Mouse (Mus musculus): Measurements from ENCODE around the gene Mbip. TPM values are rescaled to one million over a fixed set of nuclear protein-coding genes. Genes with fewer than 3 reads are reported as not detected.

Mbip gene
- total RNA-seq, 4 experiments from 2014 or later = 22.6 to 26.6 (median 22.9) TPM

GRCm38 (mm10) chr12:56295160-56295559, 50.5 kb downstream of the Mbip start:
- DNase-seq (ENCODE audit: low spot score in 2 of 2) = no peak

GRCm38 (mm10) chr12:56288548-56288947, 57.1 kb downstream of the Mbip start:
- DNase-seq (ENCODE audit: low spot score in 2 of 2) = no peak

- no peak for DNase-seq (ENCODE audit: low spot score in 2 of 2)
These were observed 58.9 kb downstream of the Mbip start for GRCm38 (mm10) chr12:56286828-56287227.

GRCm38 (mm10) chr12:56284210-56284609, 61.5 kb downstream of the Mbip start:
- no peak for DNase-seq (ENCODE audit: low spot score in 2 of 2)

- no peak for DNase-seq (ENCODE audit: low spot score in 2 of 2)
These were observed 64.0 kb downstream of the Mbip start for GRCm38 (mm10) chr12:56281649-56282048.

Other genes starting within 250 kb of the Mbip start
- 1 to 10 TPM in 3 of 4 experiments, under 1 TPM in 1; 0.89 to 2.3 (median 1.5) TPM for gene Nkx2-1, start 191.0 kb upstream of the Mbip start, total RNA-seq (2022)

All from left cerebral cortex, adult 8-10 months (tissue).